Mouse (Mus musculus): ENCODE data around the gene Appl2.

GRCm38 (mm10) chr10:83666556-83666955, 18.0 kb upstream of the Appl2 start:
- TF ChIP-seq SRF (IDR thresholded peaks at IDR 0.05; ENCODE audit: control insufficient read depth, insufficient read length, low read depth), result no peak
- TF ChIP-seq POLR2A (IDR thresholded peaks at IDR 0.05; ENCODE audit: insufficient read length, low read depth), result no peak
- TF ChIP-seq MYOD1 (IDR thresholded peaks at IDR 0.05; ENCODE audit: control insufficient read depth in 1 of 3, insufficient read length in 2 of 3, low read depth in 2 of 3), result no peak
- no peak for TF ChIP-seq E2F4 (IDR thresholded peaks at IDR 0.05; ENCODE audit: insufficient read depth)
